Mouse (Mus musculus) macrophage (primary cell): ENCODE results near the gene Alpl. TPM values are rescaled to one million over a fixed set of nuclear protein-coding genes. Genes with fewer than 3 reads are reported as not detected.

Experiments
- H3K27ac ChIP-seq: fragments of 350-480 bp; formaldehyde crosslinking; 2 replicates; pipeline ENCODE4 v1.9.0; 2021
- H3K36me3 ChIP-seq: fragments of 350-480 bp; formaldehyde crosslinking; 2 replicates; pipeline ENCODE4 v1.9.0; 2021; ENCODE audit errors: inconsistent target
- H3K4me3 ChIP-seq: fragments of 350-480 bp; formaldehyde crosslinking; 2 replicates; pipeline ENCODE4 v1.9.0; 2021; ENCODE audit errors: inconsistent target
- H3K79me2 ChIP-seq: fragments of 350-480 bp; formaldehyde crosslinking; 2 replicates; pipeline ENCODE4 v1.9.0; 2021; ENCODE audit errors: inconsistent target
- WGBS: methylation state at CpG from one replicate; pipeline ENCODE4 v1.1.7; 2026; ENCODE audit warnings: inconsistent platforms; ENCODE audit not compliant: missing documents; 5-methylcytosine and 5-hydroxymethylcytosine counted together
- polyA plus RNA-seq: library from polyadenylated mRNA; stranded (reverse); fragments of 250-400 nt; gene quantifications from 3 replicates; pipeline ENCODE4 v1.2.4, GENCODE M21; 2018; ENCODE audit warnings: inconsistent platforms

The Alpl gene
- polyA plus RNA-seq, 1 experiment from 2014 or later, result not detected

DNA sequence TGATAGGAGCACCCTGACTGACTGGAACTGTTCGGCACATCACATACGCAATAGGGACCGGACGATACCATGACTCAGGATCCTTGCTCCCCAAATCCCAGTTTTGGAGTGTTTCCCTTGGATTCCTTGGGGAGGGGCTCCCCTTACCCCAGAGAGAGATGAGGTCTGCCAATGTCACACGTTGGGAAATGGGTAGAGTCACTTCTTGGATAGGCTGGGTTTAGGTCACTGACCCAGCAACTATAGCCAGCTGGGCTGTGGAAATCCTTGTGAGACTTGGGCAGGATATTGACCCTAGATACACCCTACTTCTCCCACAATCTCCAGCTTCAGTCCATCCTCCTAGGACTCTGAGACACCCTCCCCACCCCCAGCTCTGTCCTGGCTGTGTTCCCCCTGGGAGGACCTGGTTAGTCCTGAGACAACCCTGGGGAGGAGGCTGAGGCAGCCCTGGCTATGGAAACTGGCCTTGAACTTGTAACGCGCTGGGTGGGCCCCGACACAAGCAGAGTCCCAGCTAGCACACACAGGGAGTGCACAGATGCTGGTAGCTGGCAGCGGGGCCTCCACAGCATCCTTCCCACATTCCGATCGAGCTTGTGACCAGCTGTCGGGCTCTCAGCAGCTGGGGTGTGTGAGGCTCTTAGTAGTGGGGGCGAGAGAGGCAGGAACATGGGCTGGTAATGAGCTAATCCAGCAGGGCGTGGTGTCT, 25.1 kb downstream of the Alpl start:
- H3K36me3 ChIP-seq, result no peaks in the 10 kb centered on the region
- H3K79me2 ChIP-seq, result no peaks in the 10 kb centered on the region
- no peak overlapping the region for H3K4me3 ChIP-seq
- no peak overlapping the region for H3K27ac ChIP-seq
- 84% methylated on average over 14 of the region's 14 CpGs for WGBS

DNA sequence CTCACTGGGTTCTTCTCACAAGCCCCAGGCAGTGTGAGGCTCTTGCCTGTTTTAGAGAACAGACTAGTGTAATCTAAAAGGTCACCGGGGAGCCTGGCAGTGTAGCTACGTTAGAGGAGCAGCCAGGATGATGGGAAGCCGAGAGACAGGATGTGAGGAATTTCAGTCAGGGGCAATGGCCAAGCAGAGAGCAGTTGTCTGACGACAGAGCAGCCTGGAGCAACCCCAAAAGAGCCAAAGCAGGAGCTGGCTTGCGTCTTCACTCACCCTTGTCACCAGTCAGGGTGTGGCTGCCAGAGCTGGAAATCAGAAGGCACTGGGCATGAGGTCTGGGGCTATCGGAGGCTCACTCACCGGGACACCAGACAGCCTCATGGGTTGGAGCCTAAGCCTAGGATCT, 26.5 kb downstream of the Alpl start:
- no peak overlapping the region for H3K4me3 ChIP-seq
- no peaks in the 10 kb centered on the region for H3K36me3 ChIP-seq
- no peak overlapping the region for H3K27ac ChIP-seq
- WGBS, result 69% methylated on average over 7 of the region's 7 CpGs
- H3K79me2 ChIP-seq, result no peaks in the 10 kb centered on the region

DNA sequence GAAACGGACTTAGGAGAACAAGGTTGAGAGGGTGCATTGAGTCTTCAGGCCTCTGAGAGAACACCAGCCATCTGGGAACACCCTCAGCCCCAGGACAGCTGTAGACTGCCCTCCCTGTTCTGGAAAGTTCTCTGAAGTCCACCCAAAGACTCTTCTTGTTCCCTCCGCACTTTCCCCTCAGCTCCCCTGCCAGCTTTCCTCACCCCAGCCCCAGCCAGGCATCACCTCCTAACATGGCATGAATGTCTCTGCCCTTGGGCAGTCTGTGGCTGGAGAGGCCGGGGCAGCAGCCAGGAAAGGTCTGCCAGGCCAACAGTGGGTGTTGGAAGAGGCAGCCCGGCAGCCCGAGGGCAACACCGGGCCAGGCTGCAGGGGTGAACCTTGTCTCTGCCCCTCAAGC, 27.4 kb downstream of the Alpl start:
- WGBS, result 84% methylated on average over 6 of the region's 6 CpGs

DNA sequence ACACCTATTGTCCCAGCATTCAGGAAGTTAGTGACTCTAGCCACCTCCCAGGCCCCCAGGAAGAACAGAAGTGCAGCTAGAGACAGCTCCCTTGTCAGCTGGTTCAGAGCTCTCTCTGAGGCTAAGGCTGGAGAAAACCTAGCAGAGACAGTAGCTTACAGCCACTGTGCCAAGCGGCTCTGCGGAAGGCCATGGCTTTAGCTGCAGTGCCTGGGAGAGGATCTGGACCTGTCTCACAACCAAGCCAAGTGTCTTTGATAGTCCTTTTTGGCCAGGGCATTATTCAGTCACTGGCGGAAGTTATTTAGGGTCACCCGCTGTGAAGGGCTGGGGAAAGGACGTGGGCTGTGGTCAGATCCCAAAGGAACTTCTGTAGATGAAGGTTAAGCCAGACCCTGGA, 27.8 kb downstream of the Alpl start:
- Histone ChIP-seq H3K27ac (no peak overlapping the region), H3K79me2 (no peaks in the 10 kb centered on the region), H3K36me3 (no peaks in the 10 kb centered on the region), H3K4me3 (no peak overlapping the region)
- WGBS, result 86% methylated on average over 5 of the region's 5 CpGs

More for the DNA sequence above, 27.4 kb downstream of the Alpl start:
- no peak overlapping the region for H3K4me3 ChIP-seq
- H3K27ac ChIP-seq, result no peak overlapping the region
- H3K79me2 ChIP-seq, result no peaks in the 10 kb centered on the region
- no peaks in the 10 kb centered on the region for H3K36me3 ChIP-seq

DNA sequence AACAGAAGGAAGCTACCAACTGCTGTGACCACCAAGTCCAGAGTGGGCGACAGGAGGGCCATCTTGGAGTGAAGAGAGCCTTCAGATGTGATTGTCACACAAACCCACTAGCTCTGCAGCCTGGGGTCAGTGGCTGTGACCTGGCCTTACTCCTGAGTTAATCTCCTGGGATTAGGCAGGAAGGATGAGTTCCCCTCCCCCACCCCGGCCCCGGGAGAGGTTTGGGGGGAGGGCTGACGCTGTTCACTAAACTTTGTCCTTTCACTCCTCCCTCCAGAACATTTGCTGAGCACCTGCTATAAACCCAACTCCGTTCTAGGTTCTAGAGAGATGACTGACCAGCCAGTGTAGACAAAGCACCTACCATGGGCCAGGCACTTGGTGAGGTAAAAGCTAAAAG, 29.8 kb downstream of the Alpl start:
- H3K36me3 ChIP-seq, result no peaks in the 10 kb centered on the region
- WGBS, result 67% methylated on average over 5 of the region's 5 CpGs
- no peak overlapping the region for H3K4me3 ChIP-seq
- H3K79me2 ChIP-seq, result no peaks in the 10 kb centered on the region
- H3K27ac ChIP-seq, result no peak overlapping the region

DNA sequence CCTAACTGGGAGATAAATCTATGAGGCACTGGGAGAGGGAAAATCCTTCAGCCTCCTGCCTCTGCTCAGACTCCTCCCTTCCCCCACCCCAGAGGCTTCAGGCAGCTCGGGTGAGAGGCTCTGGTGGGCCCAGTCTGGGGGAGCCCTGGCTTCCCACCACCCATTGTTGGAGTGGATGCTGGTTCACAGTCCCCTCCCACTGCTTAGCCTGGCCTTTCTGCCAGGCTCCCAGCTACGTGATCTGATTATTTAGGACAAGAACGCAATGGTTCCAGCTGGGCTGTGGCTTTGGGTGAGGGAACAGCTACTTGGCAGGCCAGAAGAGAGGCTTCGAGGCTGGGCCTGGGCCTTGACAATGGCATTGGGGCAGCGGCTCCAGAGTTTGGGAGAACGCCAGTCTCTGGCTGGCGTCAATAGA, 30.6 kb downstream of the Alpl start:
- no peaks in the 10 kb centered on the region for H3K79me2 ChIP-seq
- 83% methylated on average over 7 of the region's 7 CpGs for WGBS
- no peak overlapping the region for H3K4me3 ChIP-seq
- no peaks in the 10 kb centered on the region for H3K36me3 ChIP-seq
- H3K27ac ChIP-seq, result no peak overlapping the region

DNA sequence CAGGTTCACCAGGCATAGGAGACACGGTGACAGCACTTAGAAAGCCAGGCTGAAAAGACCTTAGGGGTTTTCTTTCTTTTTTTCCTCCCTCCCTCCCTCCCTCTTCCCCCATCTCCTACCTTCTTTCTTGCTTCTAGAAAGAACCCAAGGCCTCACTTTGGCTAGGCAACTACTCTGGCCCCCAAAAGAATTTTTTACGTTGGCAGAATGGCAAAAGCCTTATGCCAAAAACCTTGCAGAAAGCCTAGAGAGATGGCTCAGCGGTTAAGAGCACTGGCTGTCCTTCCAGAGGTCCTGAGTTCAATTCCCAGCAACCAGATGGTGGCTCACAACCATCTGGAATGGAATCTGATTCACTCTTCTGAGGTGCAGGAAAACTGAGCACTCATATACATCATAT, 31.6 kb downstream of the Alpl start:
- no peaks in the 10 kb centered on the region for H3K79me2 ChIP-seq
- no peak overlapping the region for H3K4me3 ChIP-seq
- whole genome bisulfite sequencing, result 83% methylated on average over 3 of the region's 3 CpGs
- no peak overlapping the region for H3K27ac ChIP-seq
- H3K36me3 ChIP-seq, result no peaks in the 10 kb centered on the region

DNA sequence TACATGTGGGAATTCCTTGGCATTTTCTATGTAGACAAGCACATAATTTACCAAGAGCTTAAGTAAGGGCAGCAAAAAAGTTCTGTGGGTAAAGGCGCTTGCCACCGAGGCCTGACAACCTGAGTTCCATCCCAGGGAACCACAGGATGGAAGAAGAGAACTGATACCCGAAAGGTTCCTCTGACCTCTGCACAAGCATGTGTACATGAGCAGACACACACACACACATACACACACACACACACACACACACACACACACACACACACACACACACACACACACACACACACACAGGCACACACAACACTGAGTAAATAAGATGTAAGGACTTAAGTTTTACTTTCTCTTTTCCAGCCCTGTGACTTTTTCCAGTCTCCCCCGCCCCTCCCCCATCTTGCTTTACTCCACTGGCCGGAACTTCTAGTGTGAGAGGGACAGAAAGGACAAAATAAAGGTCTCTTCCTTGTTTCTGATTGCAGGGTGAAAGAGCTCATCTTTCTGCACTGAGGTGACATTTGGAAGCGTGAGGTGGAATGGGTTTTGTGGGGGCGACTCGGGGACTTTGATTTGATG, 32.2 kb downstream of the Alpl start:
- no peaks in the 10 kb centered on the region for H3K79me2 ChIP-seq
- H3K27ac ChIP-seq, result no peak overlapping the region
- WGBS, result 42% methylated on average over 8 of the region's 8 CpGs
- no peaks in the 10 kb centered on the region for H3K36me3 ChIP-seq
- H3K4me3 ChIP-seq, result no peak overlapping the region

DNA sequence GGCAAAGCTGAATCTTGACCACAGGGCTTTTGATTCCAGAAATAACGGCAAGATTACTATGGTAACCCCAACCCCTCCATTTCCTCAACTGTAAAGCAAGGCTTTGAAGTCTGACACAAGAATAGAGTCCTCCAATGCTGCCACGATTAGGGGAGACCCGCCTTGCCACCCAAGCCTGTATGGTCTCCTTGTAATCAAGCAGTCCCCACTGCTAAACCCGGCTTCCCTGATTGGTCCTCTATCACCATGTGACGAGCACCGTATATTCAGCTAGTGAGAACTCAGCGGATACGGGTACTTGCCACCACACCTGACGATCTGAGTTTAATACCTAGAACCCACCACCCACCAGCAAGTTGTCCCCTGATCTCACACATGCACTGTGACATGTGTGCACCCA, 33.3 kb downstream of the Alpl start:
- H3K36me3 ChIP-seq, result no peaks in the 10 kb centered on the region
- whole genome bisulfite sequencing, result 74% methylated on average over 9 of the region's 9 CpGs
- H3K27ac ChIP-seq, result no peak overlapping the region
- no peak overlapping the region for H3K4me3 ChIP-seq
- no peaks in the 10 kb centered on the region for H3K79me2 ChIP-seq

DNA sequence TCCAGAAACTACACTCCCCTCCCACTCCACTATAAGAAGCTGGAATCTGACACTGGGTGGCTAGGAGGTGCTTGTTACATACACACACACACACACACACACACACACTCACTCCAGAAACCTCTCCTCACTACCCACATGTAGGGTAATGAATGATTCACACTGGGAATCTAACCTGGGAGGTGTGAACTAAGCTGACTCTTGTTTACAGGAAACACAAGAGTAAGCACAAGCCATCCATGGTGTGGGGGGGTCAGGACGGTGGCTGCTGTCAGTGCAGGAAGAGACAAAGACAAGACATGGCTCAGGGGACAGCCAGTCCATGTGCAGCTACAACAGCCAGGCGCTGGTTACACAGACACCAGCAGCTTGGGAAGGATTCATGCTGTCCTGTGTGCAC, 41.7 kb downstream of the Alpl start:
- Histone ChIP-seq H3K4me3 (no peak overlapping the region), H3K79me2 (no peaks in the 10 kb centered on the region), H3K27ac (no peak overlapping the region), H3K36me3 (no peaks in the 10 kb centered on the region)
- 88% methylated on average over 2 of the region's 2 CpGs for WGBS

DNA sequence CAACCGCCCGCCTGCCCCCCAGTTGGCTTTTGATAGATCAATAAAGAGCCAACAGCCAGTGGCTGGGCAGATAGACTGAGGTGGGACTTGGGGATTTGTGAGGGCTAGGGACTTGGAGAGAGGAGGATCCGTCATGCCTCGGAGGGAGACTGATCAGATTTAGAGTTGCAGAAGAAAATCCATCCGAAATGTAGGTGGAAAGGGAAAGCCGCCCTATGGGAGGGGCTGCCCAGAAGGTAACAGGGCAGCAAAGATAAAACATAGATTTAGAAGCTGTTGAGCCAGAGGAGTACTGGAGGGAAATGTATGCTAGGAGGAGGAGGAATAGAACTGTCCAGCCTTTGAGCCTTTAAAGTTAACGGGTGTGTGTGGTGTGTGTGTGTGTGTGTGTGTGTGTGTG, 43.0 kb downstream of the Alpl start:
- Histone ChIP-seq H3K4me3 (no peak overlapping the region), H3K27ac (no peak overlapping the region), H3K79me2 (no peaks in the 10 kb centered on the region), H3K36me3 (no peaks in the 10 kb centered on the region)
- 85% methylated on average over 5 of the region's 7 CpGs for WGBS

DNA sequence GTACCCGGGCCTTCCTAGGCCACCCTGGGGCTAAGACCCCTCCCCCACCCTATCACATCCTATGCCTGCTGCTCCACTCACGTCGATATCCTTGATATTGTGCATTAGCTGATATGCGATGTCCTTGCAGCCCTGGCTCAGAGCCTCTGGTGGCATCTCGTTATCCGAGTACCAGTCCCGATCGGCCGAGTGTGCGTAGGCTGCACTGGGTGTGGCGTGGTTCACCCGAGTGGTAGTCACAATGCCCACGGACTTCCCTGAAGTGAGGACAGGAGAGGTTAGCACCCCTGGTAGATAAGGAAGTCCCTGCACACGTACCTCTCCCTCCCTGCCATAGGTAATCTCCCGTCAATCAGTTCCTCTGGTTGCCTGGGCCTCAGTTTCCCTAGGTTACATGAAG, 43.7 kb downstream of the Alpl start:
- H3K27ac ChIP-seq, result no peak overlapping the region
- WGBS, result 84% methylated on average over 15 of the region's 15 CpGs

DNA sequence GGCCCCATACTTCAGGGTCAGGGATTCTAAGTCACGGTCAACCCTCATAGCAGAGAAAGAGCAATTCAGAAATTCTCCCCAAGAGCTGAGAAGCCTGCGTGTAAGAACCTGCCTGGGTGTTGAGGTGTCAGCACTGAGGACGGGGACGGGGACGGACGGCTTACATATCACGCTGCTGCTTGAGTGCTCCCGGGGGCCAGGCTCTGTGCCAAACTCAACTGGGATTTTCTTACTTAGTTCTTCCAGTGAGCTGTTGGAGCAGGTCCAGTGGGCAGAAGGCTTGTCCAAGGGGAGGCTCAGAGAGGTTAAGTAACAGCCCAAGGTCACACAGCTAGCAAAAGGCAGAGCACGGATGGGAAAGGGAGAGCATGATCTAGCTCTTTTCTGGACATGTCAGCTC, 44.5 kb downstream of the Alpl start:
- no peak overlapping the region for H3K27ac ChIP-seq
- no peaks in the 10 kb centered on the region for H3K36me3 ChIP-seq
- no peak overlapping the region for H3K4me3 ChIP-seq
- no peaks in the 10 kb centered on the region for H3K79me2 ChIP-seq
- WGBS, result 90% methylated on average over 9 of the region's 9 CpGs

More for the DNA sequence above, 43.7 kb downstream of the Alpl start:
- Histone ChIP-seq H3K79me2 (no peaks in the 10 kb centered on the region), H3K4me3 (no peak overlapping the region), H3K36me3 (no peaks in the 10 kb centered on the region)

DNA sequence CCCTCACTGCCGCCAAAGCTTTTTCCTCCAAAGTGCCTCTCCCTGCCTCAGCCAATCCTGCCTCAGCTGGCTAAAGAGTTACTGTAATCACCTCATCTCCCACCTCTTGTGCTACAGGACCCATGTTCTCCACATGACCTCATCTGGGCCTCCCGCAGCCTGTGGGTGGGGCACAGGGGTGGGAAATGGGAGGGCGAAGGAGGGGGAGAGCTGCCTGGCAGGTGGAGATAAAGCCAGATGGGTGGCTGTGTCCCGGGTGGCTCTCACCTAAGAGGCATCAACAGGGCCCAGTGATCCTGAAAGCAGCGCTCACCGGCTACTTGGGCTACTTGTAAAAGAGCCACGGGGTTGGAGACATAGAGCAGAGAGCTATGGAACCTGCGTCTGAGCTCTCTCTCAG, 44.9 kb downstream of the Alpl start:
- H3K27ac ChIP-seq, result no peak overlapping the region
- 43% methylated on average over 8 of the region's 8 CpGs for WGBS

DNA sequence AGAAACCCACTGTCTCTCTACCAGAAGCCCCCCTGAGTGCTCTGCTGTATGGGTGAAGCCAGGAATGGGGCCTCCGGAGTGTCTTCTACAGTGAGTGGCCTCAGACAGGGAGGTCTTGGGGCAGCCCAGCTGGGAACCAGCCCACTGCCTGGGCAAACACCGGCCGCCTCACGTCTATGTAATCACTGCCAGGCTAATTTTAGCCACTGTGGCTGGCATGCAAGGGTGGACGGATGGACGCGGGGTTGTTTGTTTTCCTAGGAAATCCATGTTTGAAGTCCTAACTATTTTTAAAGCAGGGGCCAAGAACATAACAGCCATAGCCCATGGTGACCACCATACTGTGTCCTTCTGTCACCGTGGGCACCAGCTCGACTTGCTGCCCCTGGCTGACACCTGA, 46.1 kb downstream of the Alpl start:
- H3K79me2 ChIP-seq, result no peaks in the 10 kb centered on the region
- no peaks in the 10 kb centered on the region for H3K36me3 ChIP-seq
- H3K27ac ChIP-seq, result no peak overlapping the region
- 58% methylated on average over 9 of the region's 9 CpGs for WGBS
- H3K4me3 ChIP-seq, result no peak overlapping the region

More for the DNA sequence above, 44.9 kb downstream of the Alpl start:
- H3K79me2 ChIP-seq, result no peaks in the 10 kb centered on the region
- no peaks in the 10 kb centered on the region for H3K36me3 ChIP-seq
- no peak overlapping the region for H3K4me3 ChIP-seq

DNA sequence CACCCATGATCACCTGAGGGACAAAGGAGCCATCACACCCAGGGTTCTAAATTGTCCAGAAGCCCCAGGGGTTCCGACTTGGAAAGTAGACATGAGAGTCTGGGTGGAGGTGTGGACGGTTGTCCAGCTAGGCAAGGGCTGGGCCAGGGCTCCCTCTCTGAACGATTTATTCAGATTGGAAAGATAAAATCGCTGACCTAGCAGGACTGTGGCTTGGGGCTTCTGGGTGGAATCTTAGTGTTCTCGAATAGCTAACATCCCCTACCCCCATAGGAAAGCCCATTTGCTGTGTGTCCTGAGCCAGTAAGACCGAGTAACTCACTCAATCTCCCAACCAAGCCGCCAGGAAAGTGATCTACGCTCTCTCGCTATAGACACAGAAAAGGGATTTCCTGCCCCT, 46.5 kb downstream of the Alpl start:
- no peaks in the 10 kb centered on the region for H3K79me2 ChIP-seq
- no peak overlapping the region for H3K27ac ChIP-seq
- no peak overlapping the region for H3K4me3 ChIP-seq
- WGBS, result 43% methylated on average over 9 of the region's 9 CpGs
- H3K36me3 ChIP-seq, result no peaks in the 10 kb centered on the region
